Mouse (Mus musculus) left cerebral cortex, postnatal 36 days (tissue): ENCODE data around the gene Rabl6. TPM values are rescaled to one million over a fixed set of nuclear protein-coding genes. Genes with fewer than 3 reads are reported as not detected.

ENCODE experiments used
- DNase-seq, 2 experiments: peaks; one replicate each; pipeline ENCODE4 v3.0.0; 2021 to 2022; ENCODE audit warnings: low spot score in 2 of 2, mixed read lengths in 1 of 2
- intact Hi-C: fragments of 180-260 bp; cut with DNase I; formaldehyde crosslinking; loops from one replicate; pipeline ENCODE4 v1.15.1; 2025
- total RNA-seq, 2 experiments: library from RNA; stranded (reverse); gene quantifications; 2 replicates each; pipeline ENCODE4 v1.2.3; 2021

Rabl6 gene
- total RNA-seq, 2 experiments from 2014 or later = 144 to 160 TPM

DNA sequence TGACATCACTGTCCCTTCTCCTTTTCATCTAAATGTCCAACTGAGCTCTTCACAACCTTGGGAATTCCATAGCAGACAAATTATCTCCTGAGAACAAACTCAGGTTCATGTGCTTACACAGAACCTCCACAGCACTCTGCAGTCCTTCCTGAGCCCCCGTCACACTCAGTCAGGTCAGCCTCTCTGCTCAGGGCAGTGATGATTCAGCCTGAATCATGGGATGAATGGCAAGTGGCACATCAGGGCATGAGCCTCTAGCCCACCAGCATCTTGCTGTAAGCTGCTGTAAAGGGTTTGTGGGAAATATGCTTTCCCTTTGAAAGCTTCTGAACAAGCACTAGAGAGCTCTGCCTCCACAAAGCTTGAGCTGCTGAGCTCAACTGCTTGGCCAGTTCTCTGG lies 9.6 kb downstream of the Rabl6 start:
- DNase-seq = no peak
- intact Hi-C loops = no loop called here

DNA sequence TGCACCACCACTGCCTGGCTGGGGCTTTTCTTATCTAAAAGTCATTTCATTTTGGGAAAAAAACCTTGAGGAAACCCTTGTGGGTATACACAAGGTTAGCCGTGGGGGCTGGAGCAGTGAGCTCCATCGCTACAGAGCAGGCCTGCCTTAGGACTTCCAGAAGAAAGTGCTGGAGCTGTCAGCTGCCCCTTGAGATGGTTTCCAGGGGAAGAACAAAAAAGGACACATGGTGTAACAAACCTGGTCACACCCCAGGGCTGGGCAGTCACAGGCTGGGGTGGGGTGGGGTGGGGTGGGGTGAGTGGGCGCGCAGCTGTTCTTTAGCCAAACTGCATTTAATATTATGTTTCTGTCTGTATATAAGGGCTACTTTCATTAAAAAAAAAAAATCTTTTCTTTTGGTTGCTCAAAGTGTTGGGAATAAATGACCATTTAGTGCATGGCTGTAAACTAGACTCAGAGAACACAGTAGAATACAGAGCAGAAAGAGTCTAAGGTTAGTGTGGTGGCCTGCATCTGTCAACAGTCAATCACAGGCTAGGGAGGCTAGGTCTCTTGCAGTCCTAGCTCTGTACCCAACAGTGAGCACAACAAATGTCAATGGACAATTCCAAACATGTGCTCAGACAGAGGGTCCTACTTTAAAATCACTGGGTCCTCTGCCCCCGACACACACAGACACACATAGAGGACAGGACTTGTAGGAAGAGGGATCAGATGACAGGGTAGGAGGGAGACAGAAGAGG lies 11.4 kb downstream of the Rabl6 start:
- intact Hi-C loops = no loop called here
- DNase-seq = no peak

DNA sequence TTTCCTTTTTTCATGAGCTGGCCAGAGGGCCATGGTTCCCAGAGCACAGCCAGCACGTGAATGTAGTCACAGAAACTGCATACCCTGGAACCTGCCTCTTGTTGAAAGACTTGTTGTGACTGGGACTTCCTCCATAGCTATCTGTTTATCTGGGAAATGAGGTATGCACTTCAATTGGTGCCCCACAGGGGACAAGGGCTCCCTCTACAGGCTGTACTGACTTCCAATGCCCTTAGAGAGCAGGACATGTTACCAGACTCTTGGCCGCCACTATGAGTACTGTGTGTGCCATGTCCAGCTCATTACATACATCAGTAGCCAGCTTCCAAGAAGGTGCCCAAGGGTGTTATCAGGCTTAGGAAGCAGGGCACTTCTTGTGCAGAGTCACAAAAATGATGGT lies 16.5 kb downstream of the Rabl6 start:
- DNase-seq = no peak
- intact Hi-C loops = no loop called here

DNA sequence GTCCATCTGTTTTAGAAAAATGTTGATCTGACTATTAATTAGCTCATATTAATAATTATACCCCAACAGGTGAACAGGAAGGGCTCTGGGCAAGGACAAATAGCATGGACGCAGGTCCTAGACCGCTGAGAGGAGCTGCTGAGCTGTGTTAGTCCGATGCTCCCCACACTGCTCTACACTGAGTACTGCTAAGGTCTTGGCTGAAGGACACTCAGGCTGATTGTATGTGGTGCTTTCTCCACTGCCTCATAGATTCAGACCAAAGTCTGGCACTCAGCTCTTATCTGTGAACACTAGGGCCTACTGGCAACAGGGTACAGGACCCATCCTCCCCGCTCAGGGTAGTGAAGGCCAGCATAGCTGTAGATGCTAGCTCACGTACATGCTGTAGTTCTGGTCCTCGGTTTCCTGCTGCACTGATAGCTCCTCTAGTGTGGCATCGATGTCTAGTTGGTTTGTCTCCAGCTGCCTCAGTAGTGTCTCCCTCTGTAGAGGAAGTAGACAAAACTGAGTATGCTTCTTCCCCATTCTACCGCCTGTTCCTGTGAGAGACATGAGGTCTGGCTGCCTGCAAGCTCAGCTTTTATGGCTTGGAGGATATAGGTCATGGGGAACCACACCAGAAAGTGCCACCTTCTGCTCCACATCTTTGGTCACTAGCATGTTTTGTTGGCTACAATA lies 20.0 kb downstream of the Rabl6 start:
- no peak for DNase-seq
- intact Hi-C loops = no loop called here

DNA sequence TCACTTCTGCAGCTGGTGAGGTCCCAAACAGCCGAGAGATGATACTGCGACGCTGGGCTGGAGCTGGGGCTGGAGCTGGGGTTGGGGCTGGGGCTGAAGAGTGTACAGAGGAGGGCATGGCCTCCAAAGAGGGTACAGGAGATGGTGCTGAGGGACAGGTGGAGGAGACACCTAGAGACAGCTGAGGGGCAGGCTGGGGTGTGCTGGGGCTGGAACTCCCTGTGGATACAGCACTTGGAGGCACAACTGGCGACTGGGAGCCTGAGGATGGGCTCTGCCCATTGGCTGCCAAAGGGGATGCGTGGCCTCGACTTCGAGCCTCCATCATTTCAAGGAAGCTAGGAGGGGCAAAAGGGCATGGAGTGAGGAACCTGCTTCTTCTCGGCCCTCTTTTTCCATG lies 21.0 kb downstream of the Rabl6 start:
- intact Hi-C loops = no loop called here
- no peak for DNase-seq

DNA sequence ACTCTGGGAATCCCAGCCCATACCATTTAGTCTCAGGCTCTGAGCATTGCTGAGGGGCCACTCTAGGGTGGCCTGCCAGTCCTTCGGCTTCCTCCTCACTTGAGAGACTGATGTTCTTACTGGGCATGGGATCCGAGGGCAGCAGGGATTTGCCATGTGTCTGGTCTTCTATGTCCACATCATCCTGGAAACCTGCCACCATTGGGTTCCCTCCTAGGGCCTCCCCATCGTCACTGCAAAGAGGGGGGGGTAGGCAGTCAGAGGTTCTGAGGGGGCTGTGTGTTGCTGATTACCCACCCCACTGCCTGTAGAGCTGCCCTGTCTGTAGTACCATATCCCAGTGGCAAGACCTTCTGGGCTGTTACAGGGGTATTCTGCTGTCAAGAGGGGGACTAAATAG lies 22.7 kb downstream of the Rabl6 start:
- no peak for DNase-seq
- intact Hi-C loops = no loop called here

DNA sequence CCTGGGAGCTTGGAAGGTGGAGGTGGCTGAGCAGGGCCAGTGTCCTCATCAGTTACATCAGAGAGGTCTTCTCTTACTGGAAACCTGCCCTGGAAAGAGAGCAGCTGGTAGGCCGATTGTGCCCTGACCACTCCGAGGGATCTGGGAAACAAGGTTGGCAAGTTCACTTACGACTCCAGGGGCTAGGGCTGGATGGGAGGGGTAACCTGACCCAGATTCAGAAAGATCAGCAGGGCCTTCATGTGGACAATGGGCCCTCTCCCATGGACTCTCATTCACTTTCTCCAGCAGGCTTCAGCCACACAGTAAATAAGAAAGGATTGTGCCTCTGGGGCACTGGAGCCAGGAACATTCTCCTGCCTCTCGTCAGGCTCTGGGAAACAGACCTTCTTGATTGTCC lies 23.5 kb downstream of the Rabl6 start:
- intact Hi-C loops = no loop called here

DNA sequence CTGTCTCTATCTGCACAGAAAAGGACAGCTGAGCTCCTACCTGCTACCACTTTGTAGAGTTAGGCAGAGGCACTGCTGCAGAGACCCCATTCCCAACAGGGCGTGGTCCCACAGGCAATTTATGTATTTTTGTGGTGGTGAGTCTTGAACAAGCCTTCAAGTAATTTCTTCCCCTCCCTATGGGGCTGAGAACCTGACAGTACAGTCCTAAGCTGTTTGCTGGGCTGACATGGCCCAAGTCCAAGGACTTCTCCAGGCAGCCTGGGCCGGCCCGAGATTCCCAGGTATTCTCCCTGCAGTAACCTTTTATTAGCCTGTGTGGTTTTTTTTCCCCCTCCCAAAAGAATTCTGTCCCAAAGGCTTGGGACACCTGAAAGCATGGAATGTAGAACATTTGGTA lies 24.2 kb downstream of the Rabl6 start:
- DNase-seq = no peak
- intact Hi-C loops = no loop called here

More for the DNA sequence above, 23.5 kb downstream of the Rabl6 start:
- DNase-seq = no peak

DNA sequence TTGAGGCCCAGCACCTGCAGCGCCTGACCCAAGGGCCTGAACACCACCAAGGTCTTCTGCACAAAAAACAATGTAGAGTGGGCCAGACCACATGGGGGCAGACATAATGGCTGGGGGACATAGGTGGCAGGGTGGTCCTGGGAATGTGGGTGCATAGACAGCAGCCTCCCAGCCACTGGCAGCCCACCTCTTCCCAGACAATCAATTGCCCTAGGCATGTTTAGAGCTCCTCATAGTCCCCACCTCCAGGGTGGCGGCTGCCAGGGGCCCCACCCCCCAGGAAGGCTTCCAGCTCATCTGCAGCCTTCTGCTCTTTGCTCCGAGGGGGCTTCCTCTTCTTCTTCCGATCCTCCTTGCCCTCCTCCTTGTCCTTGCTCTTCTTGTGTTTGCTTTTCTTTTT lies 24.8 kb downstream of the Rabl6 start:
- intact Hi-C loops = no loop called here
- DNase-seq = no peak

DNA sequence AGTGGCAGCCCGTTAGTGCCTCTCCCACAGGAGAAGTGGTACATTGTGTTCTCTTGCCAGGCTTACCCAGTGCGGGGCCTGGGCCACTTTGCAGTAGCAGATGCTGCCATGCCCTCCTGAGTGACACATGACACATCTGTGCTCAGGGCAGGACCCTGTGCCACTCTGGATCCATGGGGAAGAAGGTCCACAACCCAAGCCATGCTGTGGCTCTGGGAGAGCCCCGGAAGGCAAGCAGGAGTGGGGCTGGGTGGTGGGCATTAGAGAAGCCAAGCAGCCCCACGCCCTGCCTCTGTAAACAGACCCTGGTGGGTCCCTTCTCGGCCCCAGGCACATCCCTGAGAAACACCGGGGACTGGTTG lies 25.2 kb downstream of the Rabl6 start:
- intact Hi-C loops = no loop called here
- DNase-seq = peak in 1 of 2 experiments; percentile 32

DNA sequence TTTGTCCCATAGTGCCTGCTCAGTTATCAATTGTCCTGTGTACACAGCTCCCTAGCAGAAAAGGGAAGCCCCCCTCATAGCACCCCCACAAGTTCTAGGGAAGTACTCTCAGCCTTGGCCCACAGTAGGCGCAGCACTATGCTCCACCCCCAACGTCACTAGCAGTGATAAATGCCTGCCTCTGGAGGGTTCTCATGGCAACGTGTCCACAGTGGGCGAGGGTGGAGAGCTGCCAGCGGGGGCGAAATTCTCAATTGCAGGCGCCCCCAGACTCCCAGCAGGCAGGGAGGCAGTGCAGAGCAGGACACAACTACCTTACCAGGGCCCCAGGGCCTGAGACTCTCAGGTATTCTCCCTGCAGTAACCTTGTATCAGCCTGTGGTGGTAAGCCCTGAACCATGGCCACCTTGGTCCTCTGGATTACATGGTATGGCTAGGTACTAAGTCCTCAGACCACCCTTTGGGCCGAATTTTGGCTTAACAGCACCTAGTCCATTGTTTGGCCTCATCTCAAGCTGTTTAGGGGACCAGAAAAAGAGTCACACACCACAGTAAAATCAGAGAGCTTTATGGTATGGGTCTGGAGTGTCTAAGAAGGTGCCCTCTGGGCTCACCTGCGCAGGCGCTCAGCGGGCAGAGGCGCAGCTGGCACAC lies 25.7 kb downstream of the Rabl6 start:
- DNase-seq = peak; percentile 85 to 90
- intact Hi-C loops = no loop called here

DNA sequence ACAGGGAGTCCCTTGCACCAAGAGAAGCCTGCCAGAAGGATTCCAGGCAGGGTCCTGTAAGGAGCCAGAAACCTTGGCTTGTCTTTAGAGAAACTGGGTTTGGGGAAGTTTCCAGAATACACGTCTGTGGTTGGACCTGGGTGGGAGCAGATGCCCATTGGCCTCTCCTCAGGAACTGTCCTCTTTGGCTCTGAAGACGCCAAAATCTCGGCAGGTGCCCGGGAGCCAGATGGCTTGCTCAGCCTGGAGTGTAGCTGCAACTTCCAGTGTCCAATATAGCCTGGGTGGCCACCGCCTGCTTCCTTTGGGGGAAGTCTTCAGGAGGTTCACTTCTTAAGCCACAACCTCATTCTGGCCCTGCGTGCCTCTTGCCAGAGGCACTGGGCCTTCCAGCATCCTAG lies 26.4 kb downstream of the Rabl6 start:
- peak; percentile 57 to 60 for DNase-seq
- intact Hi-C loops = no loop called here

DNA sequence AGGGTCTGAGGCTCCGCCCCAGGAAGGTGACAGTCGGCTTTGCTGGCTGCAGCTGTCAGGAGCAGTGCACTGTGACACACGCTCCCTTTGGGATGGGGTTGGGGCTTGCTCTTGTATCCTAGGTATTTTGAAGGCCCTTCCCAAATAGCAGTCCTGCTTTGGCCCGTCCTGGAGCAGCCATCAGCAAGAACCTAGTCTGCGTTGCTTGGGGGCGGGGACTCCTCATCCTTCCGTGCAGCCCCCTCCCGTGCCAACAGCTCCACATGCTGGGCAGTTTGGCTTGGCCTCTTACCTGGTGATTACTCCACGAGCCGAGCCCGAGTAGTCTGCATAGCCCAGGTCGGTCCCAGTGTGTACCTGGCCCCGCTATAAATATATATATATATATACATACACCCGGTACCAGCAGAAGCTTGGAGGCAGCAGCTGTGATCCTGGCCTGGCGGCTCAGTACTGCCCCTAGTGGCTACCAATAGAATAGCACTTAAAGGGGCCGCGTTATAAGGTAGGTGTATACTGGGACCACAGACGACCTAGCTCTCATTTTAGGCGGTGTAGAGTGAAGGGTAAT lies 26.9 kb downstream of the Rabl6 start, which contains the start of gene Ajm1:
Gene Ajm1 (minus strand): TSS at position 464 of the 571 bp plus-strand sequence.
- intact Hi-C loops = no loop called here
- DNase-seq = peak; percentile 79 to 82

DNA sequence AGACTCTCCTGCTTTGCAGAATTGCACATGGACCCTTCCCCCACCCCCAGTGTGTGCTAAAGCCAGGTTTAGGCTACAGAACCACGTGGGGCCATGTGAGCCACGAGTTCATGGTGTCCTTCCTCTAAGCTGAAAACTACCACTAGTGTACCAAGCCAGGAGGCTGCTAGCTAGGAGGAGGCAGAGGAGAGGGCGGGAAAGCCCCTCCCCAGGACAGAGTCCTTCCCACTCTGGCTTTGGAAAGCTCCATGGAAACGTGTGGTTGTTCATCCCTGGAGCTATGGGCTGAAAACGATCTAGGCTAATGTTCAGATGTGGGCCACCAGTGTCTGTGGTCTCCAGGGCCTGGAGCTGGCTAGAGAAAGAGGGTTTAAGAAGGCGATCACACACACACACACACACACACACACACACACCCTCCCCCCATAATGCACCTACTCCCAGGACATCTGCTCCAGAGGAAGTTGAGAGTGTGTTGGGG lies 27.7 kb downstream of the Rabl6 start:
- intact Hi-C loops = no loop called here
- DNase-seq = peak in 1 of 2 experiments; percentile 60

DNA sequence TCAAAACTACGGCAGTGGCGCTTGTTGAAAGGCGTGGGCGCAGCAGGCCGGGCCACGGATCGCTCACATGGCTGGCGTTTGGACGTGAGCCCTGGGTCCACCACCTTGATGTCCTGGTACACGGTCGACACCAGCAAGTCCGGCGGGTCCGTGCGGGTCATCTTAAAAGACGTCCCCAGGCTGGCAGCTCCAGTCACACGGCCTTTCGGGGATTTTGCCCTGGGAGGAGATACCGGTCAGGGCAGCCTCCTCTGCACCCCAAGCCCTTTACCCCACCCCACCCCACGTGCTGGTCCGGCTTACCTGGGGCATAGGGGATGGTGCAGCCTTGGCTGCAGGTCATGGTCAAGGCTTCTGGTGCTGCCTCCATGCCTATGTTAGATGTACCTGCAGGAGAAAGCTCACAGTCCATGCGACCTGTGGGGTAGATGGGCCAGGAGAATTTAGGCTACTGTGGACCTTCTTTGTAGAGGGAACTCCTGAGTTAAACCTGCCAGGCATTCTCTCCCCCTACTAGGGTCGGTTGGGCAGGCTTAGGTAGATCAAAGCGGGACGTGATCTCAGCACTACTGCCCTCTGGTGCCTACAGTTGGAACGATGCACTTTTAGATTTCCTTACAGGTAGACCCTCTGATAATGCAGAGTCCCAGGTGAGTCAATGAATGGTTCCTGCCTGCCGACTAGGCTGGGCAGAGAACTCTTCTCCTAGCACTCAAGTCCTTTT lies 28.4 kb downstream of the Rabl6 start:
- intact Hi-C loops = no loop called here
- peak in 1 of 2 experiments; percentile 39 for DNase-seq

DNA sequence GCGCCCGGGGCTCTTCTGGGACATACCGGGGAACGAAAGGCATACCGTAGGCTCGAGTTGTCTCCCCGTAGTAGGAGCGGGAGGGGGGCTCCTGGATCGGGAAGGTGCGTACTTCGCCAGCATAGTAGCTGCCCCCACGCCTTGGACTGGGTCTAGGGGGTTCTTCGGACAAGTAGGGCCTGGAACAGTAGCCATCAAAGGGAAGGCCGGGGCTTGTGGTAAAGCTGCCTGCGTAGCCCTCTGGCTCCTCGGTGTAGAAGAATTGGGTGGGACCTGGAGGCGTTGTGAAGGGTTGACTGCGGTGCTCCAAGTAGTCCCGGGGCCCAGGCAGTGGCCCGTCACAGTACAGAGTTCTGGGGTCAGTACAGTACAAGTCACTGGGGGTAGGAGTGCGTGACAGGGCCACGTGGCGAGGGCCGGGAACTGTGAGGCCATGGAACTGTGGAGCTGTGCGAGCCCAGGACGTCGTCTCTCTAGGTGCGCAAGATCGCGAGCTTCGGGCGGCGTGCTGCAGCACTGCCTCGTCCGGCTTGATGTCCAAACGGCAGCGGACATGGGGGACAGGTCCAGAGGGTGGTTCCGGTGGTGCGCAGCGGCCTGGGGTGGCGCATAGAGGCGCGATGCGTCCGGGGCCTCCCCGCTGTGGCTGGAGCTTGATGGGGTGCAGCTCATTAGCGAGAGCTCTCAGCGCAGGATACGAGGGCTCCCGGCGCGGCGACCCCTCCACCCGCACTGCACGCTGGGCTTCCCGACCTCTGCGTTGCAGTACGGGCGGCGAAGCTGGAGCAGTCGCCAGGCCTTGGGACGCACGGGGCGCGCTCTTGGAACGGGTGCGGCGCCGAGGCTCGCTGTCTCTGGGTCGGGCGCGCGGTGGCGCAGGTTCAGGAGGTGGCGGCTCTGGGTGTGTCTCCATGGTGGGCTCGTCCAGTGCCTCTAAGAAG lies 29.3 kb downstream of the Rabl6 start:
- DNase-seq = no peak
- intact Hi-C loops = no loop called here

DNA sequence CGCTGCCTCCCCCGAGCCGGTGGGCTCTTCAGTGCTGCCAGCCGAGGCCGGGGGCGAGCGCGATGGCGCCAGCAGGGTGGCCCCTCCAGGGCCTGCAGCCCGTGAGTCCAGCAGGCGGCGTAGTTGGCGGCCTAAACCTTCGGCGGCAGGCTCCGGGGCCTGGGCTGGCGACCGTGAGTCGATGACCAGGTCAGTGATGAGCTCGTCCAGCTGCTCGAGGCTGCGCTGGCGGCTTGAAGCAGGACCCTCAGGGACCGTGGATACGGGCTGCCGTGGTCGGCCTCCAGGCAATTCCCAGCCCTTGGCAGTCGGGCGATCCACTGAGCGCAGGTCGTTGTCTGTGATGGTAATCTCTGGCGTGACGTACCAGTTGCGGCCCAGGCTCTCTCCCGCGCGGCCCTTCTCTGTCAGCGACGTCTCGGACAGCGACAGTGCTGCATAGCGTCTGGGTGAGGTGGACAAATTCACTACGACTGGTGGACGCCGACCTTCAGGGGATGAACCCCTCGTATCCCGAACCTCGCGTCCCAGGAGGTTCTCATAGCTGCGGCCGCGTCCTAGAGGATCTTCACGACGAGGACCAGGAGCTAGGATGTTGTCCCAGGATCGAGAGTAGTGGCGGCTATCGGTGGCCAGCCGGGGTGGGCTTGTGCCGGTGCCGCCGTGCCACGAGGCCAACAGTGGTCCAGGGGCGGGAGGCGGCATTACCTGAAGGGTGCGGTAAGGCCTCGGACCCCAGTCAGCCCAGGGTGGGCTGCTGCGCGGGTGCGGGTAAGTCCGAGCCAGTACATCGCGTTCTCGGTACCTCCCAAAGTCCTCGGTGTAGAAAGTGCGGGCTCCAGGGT lies 30.1 kb downstream of the Rabl6 start:
- intact Hi-C loops = no loop called here
- no peak for DNase-seq
